Mouse (Mus musculus): Measurements from ENCODE around the gene Psmc3. TPM values are rescaled to one million over a fixed set of nuclear protein-coding genes. Genes with fewer than 3 reads are reported as not detected.

Gene Psmc3
- total RNA-seq, 1 experiment from 2014 or later = 246 TPM

- no peak for ATAC-seq (replicated peaks; ENCODE audit: low read depth, poor library complexity, severe bottlenecking)
Observed at GRCm38 (mm10) chr2:91051917-91052316, 1.9 kb upstream of the Psmc3 start.

GRCm38 (mm10) chr2:91052752-91053151, 1.1 kb upstream of the Psmc3 start:
- ATAC-seq (replicated peaks; ENCODE audit: low read depth, poor library complexity, severe bottlenecking) = no peak

DNA sequence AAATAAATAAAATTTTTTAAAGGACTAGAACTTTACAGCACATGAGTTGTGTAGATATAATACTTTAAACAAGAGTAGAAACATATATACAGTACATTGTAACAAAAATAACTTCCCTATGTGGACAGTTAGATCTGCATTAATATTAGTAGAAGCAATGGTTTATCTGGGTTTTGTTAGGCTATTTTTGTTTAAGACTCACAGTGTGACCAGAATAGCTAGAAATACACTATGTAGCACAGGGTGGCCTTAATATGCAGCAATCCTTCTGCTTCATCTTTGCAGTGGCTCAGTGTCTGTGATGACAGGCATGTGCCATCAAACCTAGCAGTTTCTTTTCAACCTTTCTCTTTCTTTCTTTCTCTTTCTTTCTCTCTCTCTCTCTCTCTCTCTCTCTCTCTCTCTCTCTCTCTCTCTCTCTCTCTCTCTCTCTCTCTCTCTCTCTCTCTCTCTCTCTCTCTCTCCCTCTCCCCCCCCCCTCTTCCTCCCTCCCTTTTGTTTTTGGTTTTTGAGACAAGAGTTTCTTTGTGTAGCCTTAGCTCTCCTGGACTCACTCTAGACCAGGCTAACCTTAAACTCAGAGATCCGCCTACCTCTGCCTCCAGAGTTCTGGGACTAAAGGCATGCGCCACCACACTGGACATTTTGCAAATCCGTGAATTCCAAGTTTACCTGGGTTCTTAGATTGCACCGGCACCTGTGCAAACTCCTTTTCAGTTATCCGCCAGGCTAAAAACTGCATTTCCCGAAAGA, 452 bp upstream of the Psmc3 start:
- ATAC-seq (replicated peaks; ENCODE audit: low read depth, poor library complexity, severe bottlenecking) = 0 out of 2 replicates have a peak, but pooled peaks have one; percentile 1

- ATAC-seq (replicated peaks; ENCODE audit: low read depth, poor library complexity, severe bottlenecking) = no peak
Observed at GRCm38 (mm10) chr2:91058435-91058834, 4.6 kb downstream of the Psmc3 start.

GRCm38 (mm10) chr2:91059376-91059775, 5.6 kb downstream of the Psmc3 start:
- ATAC-seq (replicated peaks; ENCODE audit: low read depth, poor library complexity, severe bottlenecking) = no peak

DNA sequence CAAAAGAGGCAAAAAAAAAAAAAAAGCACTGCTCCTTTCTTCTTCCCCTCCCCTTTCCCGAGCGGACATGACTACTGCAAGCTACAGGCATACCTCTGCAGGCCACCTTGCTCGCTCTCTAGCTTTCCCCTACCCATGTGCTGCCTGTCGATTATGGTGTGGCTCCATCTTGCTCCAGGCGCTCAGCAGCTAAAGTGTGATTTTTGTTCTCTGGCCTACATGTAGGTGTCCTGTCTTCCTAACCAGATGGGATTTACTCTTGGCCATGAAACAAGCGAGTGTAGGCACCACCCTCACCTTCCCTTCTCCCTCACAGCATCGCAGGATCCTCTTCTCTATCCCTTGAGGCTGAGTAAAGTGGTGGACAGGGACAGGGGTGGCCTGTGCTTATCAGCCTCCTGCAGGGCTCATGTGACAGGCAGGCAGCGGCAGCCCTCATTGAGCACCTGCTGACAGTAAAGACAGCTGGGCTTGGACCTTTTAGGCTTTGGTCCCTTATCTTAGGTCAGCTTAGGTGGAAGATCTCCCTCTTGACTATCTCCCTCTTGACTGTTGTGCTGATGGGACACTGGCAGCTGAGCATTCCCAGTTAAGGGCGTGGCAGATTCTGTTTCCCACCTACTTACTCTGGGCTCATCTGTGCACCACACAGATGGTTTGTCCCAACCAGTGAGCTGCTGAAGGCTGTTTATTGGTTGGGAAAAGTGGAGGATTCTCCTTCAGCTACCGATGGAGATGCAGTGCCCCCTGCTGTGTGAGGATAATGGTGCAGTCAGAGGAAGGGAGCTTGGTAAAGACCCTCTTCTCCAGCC, 6.9 kb downstream of the Psmc3 start:
- ATAC-seq (replicated peaks; ENCODE audit: low read depth, poor library complexity, severe bottlenecking) = peak; percentile 39; the same call in 1 of the 2 replicates

DNA sequence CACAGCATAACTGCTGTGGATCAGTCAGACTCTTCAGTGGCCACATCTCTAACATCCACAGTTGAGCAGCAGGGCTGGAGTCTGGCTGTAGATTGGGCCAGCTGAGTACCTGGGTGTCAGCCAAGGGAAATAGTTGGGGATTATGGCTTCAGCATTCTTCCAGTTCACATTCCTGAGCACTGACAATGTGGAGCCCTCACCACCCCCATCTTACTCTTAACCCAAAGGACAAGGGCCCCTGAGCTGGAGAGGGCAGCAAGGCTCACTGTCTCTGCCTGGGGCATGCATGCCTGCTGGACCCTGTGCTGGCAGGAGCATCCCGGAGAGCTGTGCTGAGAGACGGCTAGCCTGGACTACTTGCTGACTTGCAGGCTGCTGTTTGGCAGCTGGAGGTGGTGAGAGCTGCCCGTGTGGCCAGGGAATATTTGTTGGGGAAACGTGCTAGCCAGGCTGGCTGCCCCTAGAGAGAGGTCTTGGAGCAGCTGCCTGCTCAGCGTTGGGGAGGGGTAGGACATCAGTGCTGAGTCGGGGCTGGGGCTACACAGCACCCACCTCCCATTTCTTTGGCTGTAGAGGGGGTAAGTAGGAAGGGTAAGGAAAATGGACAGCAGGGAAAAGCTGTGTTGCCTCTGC, 8.2 kb downstream of the Psmc3 start:
- ATAC-seq (replicated peaks; ENCODE audit: low read depth, poor library complexity, severe bottlenecking) = no peak

- ATAC-seq (replicated peaks; ENCODE audit: low read depth, poor library complexity, severe bottlenecking) = no peak
Observed at GRCm38 (mm10) chr2:91062779-91063606, 9.2 kb downstream of the Psmc3 start.

GRCm38 (mm10) chr2:91064211-91064610, 10.4 kb downstream of the Psmc3 start:
- ATAC-seq (replicated peaks; ENCODE audit: low read depth, poor library complexity, severe bottlenecking) = no peak

DNA sequence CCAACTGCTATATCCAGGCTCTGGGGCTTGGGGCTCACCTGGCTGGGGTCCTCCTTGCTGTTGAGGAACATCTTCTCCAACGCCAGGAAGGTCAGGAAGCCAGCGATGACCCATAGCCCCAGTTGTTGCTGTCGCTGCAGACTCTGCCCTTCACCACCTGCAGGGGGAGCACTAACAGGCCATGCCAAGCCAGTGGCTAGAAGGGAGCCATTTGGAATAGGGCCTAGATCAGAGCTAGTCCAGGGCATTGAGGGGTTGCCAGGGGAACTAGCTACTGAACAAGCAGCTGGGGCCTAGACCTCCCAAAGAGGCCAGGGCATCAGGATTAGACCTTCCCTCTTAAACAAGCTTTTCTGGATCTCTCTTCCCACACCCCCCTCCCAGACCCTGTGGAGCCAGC, 11.7 kb downstream of the Psmc3 start:
- ATAC-seq (replicated peaks; ENCODE audit: low read depth, poor library complexity, severe bottlenecking) = peak; percentile 37

DNA sequence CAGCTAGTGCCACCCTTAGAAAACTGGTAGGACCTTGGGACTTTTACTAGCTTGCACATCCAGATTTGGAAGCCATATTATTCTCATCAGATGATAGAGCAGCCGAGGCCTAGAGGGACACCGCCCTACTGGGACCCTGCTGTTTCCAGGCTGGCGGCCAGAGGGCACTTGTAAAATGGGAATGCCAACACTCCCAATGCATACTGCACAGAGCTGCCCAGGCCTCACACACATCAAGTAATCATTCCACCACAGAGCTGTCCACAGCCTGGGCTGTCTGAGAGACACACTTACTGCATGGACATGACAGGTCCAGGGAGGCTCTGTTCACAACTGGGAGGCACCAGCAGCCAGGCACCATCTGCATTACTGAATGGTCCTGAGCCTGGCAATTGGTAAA, 12.6 kb downstream of the Psmc3 start:
- no peak for ATAC-seq (replicated peaks; ENCODE audit: low read depth, poor library complexity, severe bottlenecking)

GRCm38 (mm10) chr2:91068162-91068871, 14.5 kb downstream of the Psmc3 start:
- ATAC-seq (replicated peaks; ENCODE audit: low read depth, poor library complexity, severe bottlenecking) = no peak

- no peak for ATAC-seq (replicated peaks; ENCODE audit: low read depth, poor library complexity, severe bottlenecking)
Observed at GRCm38 (mm10) chr2:91068872-91069165, 15.0 kb downstream of the Psmc3 start.

DNA sequence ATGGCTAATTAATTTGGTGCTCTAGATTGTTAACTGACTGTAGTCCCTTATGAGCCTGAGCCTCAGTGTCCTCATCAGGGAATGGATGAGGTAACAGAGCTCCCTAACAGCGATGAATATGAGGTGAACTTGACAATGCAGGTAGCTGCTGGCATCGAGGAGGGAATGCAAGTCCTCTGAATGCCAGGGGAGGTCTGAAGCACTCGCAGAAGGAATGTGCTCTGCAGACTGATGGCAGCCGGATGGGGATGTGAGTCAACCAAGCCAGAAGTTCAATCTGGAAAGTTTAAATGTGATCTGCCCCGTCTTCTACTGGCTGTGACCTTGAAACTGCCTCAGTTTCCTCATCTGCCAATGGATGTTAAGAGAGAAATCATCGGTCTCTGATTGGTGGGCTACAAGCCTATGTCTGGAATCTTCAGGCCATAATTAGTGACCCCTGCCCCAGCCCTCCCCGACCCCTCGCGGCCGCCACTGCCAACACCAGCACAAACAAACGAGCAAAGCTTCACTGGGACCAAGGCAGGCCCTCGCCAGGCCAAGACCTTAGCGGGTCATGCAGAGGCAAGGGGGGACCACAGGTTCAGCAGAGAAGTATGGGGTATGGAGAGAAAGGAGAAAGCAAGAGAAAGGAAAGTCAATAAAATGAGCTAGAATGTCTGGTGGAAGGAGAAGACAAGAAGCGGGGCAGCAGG, 15.6 kb downstream of the Psmc3 start:
- ATAC-seq (replicated peaks; ENCODE audit: low read depth, poor library complexity, severe bottlenecking) = no peak

GRCm38 (mm10) chr2:91070076-91070800, 16.4 kb downstream of the Psmc3 start, which contains the start of gene Slc39a13:
Slc39a13 (minus strand) TSS chr2:91070417.
- ATAC-seq (replicated peaks; ENCODE audit: low read depth, poor library complexity, severe bottlenecking) = peak; percentile 92

- no peak for ATAC-seq (replicated peaks; ENCODE audit: low read depth, poor library complexity, severe bottlenecking)
Observed at GRCm38 (mm10) chr2:91071059-91071458, 17.2 kb downstream of the Psmc3 start.

DNA sequence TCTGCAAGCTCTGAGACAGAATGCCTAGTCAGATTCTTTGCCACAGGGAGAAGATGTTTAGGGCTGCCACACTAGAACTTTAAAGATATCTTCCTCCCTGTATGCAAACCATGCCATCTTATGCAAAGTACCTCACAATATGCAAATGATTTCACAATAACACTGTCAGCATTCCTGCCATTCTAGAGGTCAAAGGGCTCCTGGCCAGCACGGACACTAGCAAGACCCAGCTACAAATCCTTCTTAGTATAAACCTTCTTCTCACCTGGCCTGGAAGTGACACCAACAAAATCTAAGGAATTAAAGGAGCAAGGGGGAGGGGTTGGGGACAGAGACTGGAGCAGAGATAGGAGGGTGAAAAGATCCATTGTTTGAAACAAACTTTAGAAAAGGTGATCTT, 18.3 kb downstream of the Psmc3 start:
- ATAC-seq (replicated peaks; ENCODE audit: low read depth, poor library complexity, severe bottlenecking) = no peak

DNA sequence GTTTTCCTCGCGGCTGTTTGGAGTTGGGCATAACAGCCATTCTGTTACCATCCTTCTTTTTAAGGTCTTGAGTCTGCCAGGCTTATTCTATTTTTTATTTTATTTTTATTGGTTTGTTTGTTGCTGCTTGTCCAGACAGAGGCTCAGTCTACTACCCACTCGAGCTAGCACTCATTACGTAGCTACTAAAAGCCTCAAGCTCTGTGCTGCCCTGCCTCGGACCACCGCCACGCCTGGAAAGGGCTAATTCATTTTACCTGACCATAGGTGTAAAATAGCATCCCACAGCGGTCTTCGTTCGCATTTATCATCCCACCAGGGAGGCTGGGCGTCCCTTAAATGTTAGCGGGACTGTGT, 24.1 kb downstream of the Psmc3 start:
- ATAC-seq (replicated peaks; ENCODE audit: low read depth, poor library complexity, severe bottlenecking) = no peak
